Mouse (Mus musculus) G1E (cell line): ENCODE results near the gene Dpp8.

Experiments
- CTCF ChIP-seq: IDR thresholded peaks from 2 replicates; pipeline ENCODE4 v1.5.1; 2012; ENCODE audit warnings: low read depth, low read length, inconsistent platforms, mixed read lengths
- GATA1 ChIP-seq: IDR thresholded peaks from 2 replicates; pipeline ENCODE4 v1.6.1; 2012; ENCODE audit warnings: borderline replicate concordance, low read length, inconsistent platforms, mixed read lengths
- POLR2AphosphoS5 ChIP-seq: IDR thresholded peaks from 2 replicates; pipeline ENCODE4 v1.6.1; 2012; ENCODE audit warnings: low read depth, low read length, inconsistent platforms; ENCODE audit not compliant: insufficient replicate concordance

- TF ChIP-seq CTCF: no peak
- TF ChIP-seq POLR2AphosphoS5: no peak
- no peak for TF ChIP-seq GATA1
Measured at GRCm38 (mm10) chr9:65094237-65094636, 62.0 kb downstream of the Dpp8 start.
